Mouse (Mus musculus): ENCODE measurements at regions not wholly inside any gene's neighbourhood (a gene's known extent, or its start where the extent isn't known, plus 50 kb on each side); places are given as distances from the start of the nearest gene placed in this dataset.

DNA sequence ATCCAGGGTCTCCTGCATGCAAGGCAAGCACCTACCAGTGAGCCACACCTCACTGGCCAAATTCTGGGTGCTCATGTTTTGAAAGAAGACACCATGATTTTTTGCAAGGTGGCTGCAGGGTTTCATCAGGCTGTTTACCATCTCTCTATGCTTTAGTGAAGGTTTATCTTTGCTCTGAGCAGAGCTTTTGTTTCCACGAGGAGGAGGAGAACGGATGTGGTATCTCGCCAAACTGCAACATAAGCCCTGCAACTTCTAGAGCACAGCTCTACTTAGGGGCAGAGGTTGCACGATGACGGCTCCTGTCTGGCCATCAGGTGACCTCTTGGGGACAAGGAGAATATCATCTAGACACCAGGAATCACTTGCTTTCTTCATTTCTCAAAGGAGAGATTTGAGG lies 131.8 kb upstream of the Plxnc1 start:
- TF ChIP-seq CTCF (IDR thresholded peaks at IDR 0.05): no peak
- no peak for TF ChIP-seq POLR2A (IDR thresholded peaks at IDR 0.05; ENCODE audit: insufficient read depth, low read depth, low read length)
